Mouse (Mus musculus): Measurements from ENCODE around the gene Aup1.

DNA sequence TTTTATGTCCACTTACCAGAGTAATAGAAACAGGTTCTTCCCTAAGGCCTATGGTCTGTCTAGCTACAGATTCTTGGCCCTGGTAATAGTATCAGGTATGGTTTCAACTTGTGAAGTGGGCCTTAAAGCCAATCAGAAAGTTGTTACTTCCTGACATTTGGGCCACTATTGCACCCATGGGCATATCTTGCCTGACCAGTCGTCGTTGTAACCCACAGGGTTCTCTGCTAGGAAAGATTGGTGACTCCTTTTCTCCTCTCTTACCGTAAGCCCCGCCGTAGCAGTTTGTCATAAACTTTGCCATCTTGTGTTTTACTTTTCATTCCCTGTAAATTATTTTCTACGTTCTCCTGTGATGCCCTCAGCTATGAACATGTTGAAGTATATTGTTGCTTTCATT lies 34.2 kb upstream of the Aup1 start:
- no peak for TF ChIP-seq POLR2A (IDR thresholded peaks at IDR 0.05; ENCODE audit: borderline replicate concordance, insufficient read depth, low read length)
- TF ChIP-seq CTCF (IDR thresholded peaks at IDR 0.05; ENCODE audit: borderline replicate concordance, insufficient read depth, low read depth, low read length) = no peak
